Mouse (Mus musculus): ENCODE results near the gene Gtf2h1. TPM values are rescaled to one million over a fixed set of nuclear protein-coding genes. Genes with fewer than 3 reads are reported as not detected.

The Gtf2h1 gene
- 8.1 and 13.4 TPM in 2 replicates for polyA plus RNA-seq (2012; rRNA removed)
- 27.8 and 33.1 TPM in 2 replicates for polyA plus RNA-seq (2014; fragmentation: Nextera tagmentation; extraction: Ambion mirVana)

DNA sequence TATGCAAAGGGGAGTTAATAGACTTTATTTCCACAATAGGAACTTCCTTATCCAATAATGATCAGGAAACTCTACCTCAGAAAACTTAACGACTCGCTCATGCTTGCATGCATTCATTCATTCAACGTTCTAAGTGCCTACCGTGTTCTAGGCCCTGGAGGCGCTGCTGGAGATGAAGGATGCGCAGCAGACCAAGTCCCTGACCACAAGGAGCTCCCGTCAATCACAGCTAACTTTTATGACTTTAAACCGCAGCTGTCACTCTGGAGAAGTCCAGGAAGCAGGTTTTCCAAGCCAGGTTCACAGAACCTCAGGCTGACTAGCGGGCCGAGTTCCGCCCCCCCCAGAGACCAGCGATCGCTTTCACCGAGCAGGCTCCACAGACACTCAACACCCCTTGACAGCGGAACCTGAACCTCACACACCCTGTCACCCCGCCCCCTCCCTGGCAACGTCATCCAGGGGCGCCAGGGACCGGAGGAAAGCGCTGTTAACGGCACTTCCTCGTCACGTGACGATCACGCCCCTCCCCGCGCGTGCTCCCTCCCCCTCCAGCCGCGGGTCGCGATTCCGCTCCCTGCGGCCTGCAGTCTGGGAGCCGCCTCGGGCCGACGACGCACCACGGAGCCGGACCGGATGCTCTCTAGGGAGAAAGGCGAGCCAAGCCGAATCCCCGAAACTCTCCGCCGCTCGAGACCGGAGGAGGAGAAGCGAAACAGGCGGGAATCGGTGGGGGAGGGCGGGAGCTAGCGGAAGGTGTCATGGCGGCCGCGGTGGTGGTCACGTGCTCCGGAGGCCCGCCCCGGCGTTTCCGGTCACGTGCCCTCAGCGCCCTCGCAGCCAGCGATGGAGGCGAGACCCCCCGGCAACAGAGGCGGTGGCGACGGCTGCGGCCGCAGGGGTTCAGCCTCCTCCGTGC, at the start of gene Gtf2h1, which contains the start of gene Hps5:
Gene Gtf2h1 (plus strand): TSS at position 817 of the 919 bp plus-strand sequence.
Gene Hps5 (minus strand): TSS at position 778 of the 919 bp plus-strand sequence.
- Histone ChIP-seq H3K4me1 (replicated peaks; ENCODE audit: control insufficient read depth in 2 of 2, insufficient read depth in 2 of 2, low read length in 1 of 2) (peaks cover 9 to 16% of the 10 kb centered on the region in 2 experiments), H3K4me2 (ENCODE audit: low read depth) (peak within 1 kb of the TSS; percentile 82), H3K27ac (peak within 1 kb of the TSS; percentile 49), H3K36me3 (replicated peaks; ENCODE audit: control insufficient read depth, insufficient read depth, low read depth) (peaks cover 13% of the 10 kb centered on the region), H3K9ac (replicated peaks) (peak within 1 kb of the TSS; percentile 79), H3K4me3 (ENCODE audit: insufficient read depth in 1 of 2, low read depth in 2 of 2, low read length in 2 of 2) (peak within 1 kb of the TSS; percentile 86 to 91), H3K27me3 (ENCODE audit: control insufficient read depth, insufficient read depth, low read length) (no peaks in the 10 kb centered on the region), H3K9me3 (ENCODE audit: control insufficient read depth, low read length) (no peaks in the 10 kb centered on the region)
- peak; percentile 97 for ATAC-seq (ENCODE audit: insufficient read depth)
- WGBS (ENCODE audit: insufficient replicate concordance): under 1% methylated on average over 74 of the region's 75 CpGs
- TF ChIP-seq EP300 (IDR thresholded peaks at IDR 0.05; ENCODE audit: low read depth) (peak; percentile 42; the same call in 1 of the 2 replicates), CTCF (IDR thresholded peaks at IDR 0.05; ENCODE audit: low read depth) (no peak)
- peak; percentile 94 to 95 (median 95) for DNase-seq (ENCODE audit: low read depth in 3 of 3, low spot score in 3 of 3)

DNA sequence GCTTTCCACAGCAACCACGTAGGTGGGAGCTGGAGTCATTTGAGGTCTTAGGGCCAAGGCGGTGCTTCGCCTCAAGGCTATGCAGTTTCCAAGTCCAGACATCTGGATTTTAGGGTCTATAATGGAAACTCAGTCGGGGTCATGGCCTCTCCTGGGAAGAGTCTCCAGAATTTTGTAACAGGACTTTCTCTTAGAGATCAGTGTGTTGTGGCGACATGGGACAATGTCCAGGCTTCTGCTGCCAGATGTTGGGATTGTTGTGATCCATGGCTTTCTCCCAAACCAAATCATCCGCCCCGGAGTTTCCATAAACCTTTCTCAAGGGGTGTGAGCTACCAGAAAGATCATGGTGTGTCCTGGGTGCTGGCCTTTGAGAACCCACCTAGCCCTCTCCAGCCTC, 49.5 kb upstream of the Gtf2h1 start:
- H3K4me3 ChIP-seq (ENCODE audit: insufficient read depth in 1 of 2, low read depth in 2 of 2, low read length in 2 of 2): no peak overlapping the region
- TF ChIP-seq CTCF (IDR thresholded peaks at IDR 0.05; ENCODE audit: low read depth): no peak
- no peak for TF ChIP-seq EP300 (IDR thresholded peaks at IDR 0.05; ENCODE audit: low read depth)

DNA sequence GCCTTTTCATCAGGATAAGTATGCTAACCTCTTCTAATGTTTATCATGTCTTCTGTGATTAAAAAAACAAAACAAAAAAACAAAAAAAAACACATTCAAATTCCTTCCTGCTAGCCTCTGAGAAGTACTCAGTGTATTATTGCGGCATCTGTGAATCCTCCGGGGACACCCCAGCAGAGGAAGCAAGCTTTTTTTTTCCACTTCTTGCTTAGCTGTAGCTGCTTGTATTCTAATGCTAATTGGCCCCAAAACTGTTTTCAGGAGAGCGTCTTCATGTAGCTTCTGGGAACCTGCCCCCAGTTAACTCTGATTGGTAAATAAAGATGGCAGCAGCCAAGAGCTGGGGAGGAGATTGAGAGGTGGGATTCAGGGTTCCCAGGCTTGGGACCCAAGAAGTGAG, 47.4 kb upstream of the Gtf2h1 start:
- Histone ChIP-seq H3K9me3 (ENCODE audit: control insufficient read depth, low read length) (no peaks in the 10 kb centered on the region), H3K4me1 (replicated peaks; ENCODE audit: control insufficient read depth in 2 of 2, insufficient read depth in 2 of 2, low read length in 1 of 2) (no peaks in the 10 kb centered on the region), H3K4me2 (ENCODE audit: low read depth) (no peak overlapping the region), H3K27ac (no peak overlapping the region), H3K36me3 (replicated peaks; ENCODE audit: control insufficient read depth, insufficient read depth, low read depth) (no peaks in the 10 kb centered on the region), H3K9ac (replicated peaks) (no peak overlapping the region), H3K4me3 (ENCODE audit: insufficient read depth in 1 of 2, low read depth in 2 of 2, low read length in 2 of 2) (no peak overlapping the region), H3K27me3 (ENCODE audit: control insufficient read depth, insufficient read depth, low read length) (no peaks in the 10 kb centered on the region)
- DNase-seq (ENCODE audit: low read depth in 3 of 3, low spot score in 3 of 3) (no peak), ATAC-seq (ENCODE audit: insufficient read depth) (no peak)
- TF ChIP-seq CTCF (IDR thresholded peaks at IDR 0.05; ENCODE audit: low read depth) (no peak), EP300 (IDR thresholded peaks at IDR 0.05; ENCODE audit: low read depth) (no peak)
- WGBS (ENCODE audit: insufficient replicate concordance): 64% methylated on average over 3 of the region's 3 CpGs

More for the DNA sequence above, 49.5 kb upstream of the Gtf2h1 start:
- Histone ChIP-seq H3K4me1 (replicated peaks; ENCODE audit: control insufficient read depth in 2 of 2, insufficient read depth in 2 of 2, low read length in 1 of 2) (no peaks in the 10 kb centered on the region), H3K27ac (no peak overlapping the region), H3K36me3 (replicated peaks; ENCODE audit: control insufficient read depth, insufficient read depth, low read depth) (no peaks in the 10 kb centered on the region), H3K9ac (replicated peaks) (no peak overlapping the region), H3K4me2 (ENCODE audit: low read depth) (no peak overlapping the region), H3K9me3 (ENCODE audit: control insufficient read depth, low read length) (no peaks in the 10 kb centered on the region), H3K27me3 (ENCODE audit: control insufficient read depth, insufficient read depth, low read length) (no peaks in the 10 kb centered on the region)
- no peak for ATAC-seq (ENCODE audit: insufficient read depth)
- no peak for DNase-seq (ENCODE audit: low read depth in 3 of 3, low spot score in 3 of 3)
- 65% methylated on average over 7 of the region's 7 CpGs for WGBS (ENCODE audit: insufficient replicate concordance)

DNA sequence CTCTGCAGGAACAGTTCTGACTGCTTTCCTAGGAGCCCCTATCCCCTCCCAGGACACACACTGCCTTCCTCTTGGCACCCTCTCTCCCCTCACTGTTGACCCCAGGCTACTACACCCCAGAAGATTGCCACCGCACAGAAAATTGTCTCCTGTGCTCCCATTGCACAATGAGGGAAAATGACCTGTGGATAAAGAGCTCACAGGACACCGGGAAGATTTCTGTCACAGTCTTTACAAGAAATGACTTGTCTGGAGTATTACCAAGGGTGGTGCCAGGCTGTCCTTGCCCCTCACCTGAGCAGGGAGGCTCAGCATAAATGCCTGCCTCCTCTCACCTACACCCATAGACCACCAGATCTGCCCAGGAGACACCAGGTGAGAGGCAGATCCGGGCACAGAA, 44.4 kb upstream of the Gtf2h1 start, which contains the start of gene Saa2:
Gene Saa2 (plus strand): TSS at position 301 of the 400 bp plus-strand sequence.
- no peak for TF ChIP-seq EP300 (IDR thresholded peaks at IDR 0.05; ENCODE audit: low read depth)
- no peak for TF ChIP-seq CTCF (IDR thresholded peaks at IDR 0.05; ENCODE audit: low read depth)
- 66% methylated on average over 3 of the region's 3 CpGs for WGBS (ENCODE audit: insufficient replicate concordance)
- H3K36me3 ChIP-seq (replicated peaks; ENCODE audit: control insufficient read depth, insufficient read depth, low read depth): no peaks in the 10 kb centered on the region
- no peak within 1 kb of the TSS for H3K4me3 ChIP-seq (ENCODE audit: insufficient read depth in 1 of 2, low read depth in 2 of 2, low read length in 2 of 2)
- H3K4me1 ChIP-seq (replicated peaks; ENCODE audit: control insufficient read depth in 2 of 2, insufficient read depth in 2 of 2, low read length in 1 of 2): no peaks in the 10 kb centered on the region
- H3K9me3 ChIP-seq (ENCODE audit: control insufficient read depth, low read length): no peaks in the 10 kb centered on the region
- ATAC-seq (ENCODE audit: insufficient read depth) (no peak), DNase-seq (ENCODE audit: low read depth in 3 of 3, low spot score in 3 of 3) (no peak)
- no peak within 1 kb of the TSS for H3K4me2 ChIP-seq (ENCODE audit: low read depth)
- no peak within 1 kb of the TSS for H3K27ac ChIP-seq
- no peaks in the 10 kb centered on the region for H3K27me3 ChIP-seq (ENCODE audit: control insufficient read depth, insufficient read depth, low read length)
- H3K9ac ChIP-seq (replicated peaks): no peak within 1 kb of the TSS
